Mouse (Mus musculus) layer of hippocampus, adult 9-10 months (tissue): Measurements from ENCODE around the gene Otulinl.
A peak's percentile ranks its signal among the peaks of the same experiment; 100 is the strongest.
"Not testable (repeated sequence)": the region's sequence is repeated elsewhere in the genome, so short reads cannot be mapped to it uniquely, and the experiment has no call there.

Experiments
- DNase-seq: peaks from one replicate; pipeline ENCODE4 v3.0.0; 2022; ENCODE audit warnings: low spot score

Otulinl gene

GRCm38 (mm10) chr15:27681419-27682187 is at the start of gene Otulinl:
Gene Otulinl (minus strand): TSS chr15:27681579.
- DNase-seq: peak; percentile 89

- DNase-seq: no peak
Measured at GRCm38 (mm10) chr15:27726228-27726627, 44.8 kb upstream of the Otulinl start.

- DNase-seq: no peak
Measured at GRCm38 (mm10) chr15:27724796-27725680, 43.7 kb upstream of the Otulinl start.

GRCm38 (mm10) chr15:27724298-27724697 is 42.9 kb upstream of the Otulinl start:
- no peak for DNase-seq

- DNase-seq: no peak
Measured at GRCm38 (mm10) chr15:27723746-27724145, 42.4 kb upstream of the Otulinl start.

- not testable (repeated sequence) for DNase-seq
Measured at GRCm38 (mm10) chr15:27720297-27720696, 38.9 kb upstream of the Otulinl start.

GRCm38 (mm10) chr15:27718668-27719067 is 37.3 kb upstream of the Otulinl start:
- DNase-seq: no peak

GRCm38 (mm10) chr15:27715331-27715730 is 34.0 kb upstream of the Otulinl start:
- DNase-seq: no peak

GRCm38 (mm10) chr15:27710698-27711097 is 29.3 kb upstream of the Otulinl start:
- no peak for DNase-seq

GRCm38 (mm10) chr15:27708968-27709612 is 27.7 kb upstream of the Otulinl start:
- DNase-seq: no peak

GRCm38 (mm10) chr15:27708499-27708898 is 27.1 kb upstream of the Otulinl start:
- no peak for DNase-seq

GRCm38 (mm10) chr15:27702972-27703313 is 21.6 kb upstream of the Otulinl start:
- no peak for DNase-seq

- DNase-seq: no peak
Measured at GRCm38 (mm10) chr15:27702031-27702971, 20.9 kb upstream of the Otulinl start.

GRCm38 (mm10) chr15:27697632-27698031 is 16.3 kb upstream of the Otulinl start:
- no peak for DNase-seq

- no peak for DNase-seq
Measured at GRCm38 (mm10) chr15:27693235-27693634, 11.9 kb upstream of the Otulinl start.

GRCm38 (mm10) chr15:27692161-27692560 is 10.8 kb upstream of the Otulinl start:
- DNase-seq: no peak

GRCm38 (mm10) chr15:27691213-27691612 is 9.8 kb upstream of the Otulinl start:
- no peak for DNase-seq

GRCm38 (mm10) chr15:27688041-27688651 is 6.8 kb upstream of the Otulinl start:
- no peak for DNase-seq

GRCm38 (mm10) chr15:27684813-27685212 is 3.4 kb upstream of the Otulinl start:
- no peak for DNase-seq

GRCm38 (mm10) chr15:27683206-27683605 is 1.8 kb upstream of the Otulinl start:
- no peak for DNase-seq

- DNase-seq: no peak
Measured at GRCm38 (mm10) chr15:27682619-27683018, 1.2 kb upstream of the Otulinl start.
